Mouse (Mus musculus) midbrain, embryonic 16.5 days (tissue): Measurements from ENCODE around the gene Lrif1. TPM values are rescaled to one million over a fixed set of nuclear protein-coding genes. Genes with fewer than 3 reads are reported as not detected.
"Not testable (repeated sequence)": the region's sequence is repeated elsewhere in the genome, so short reads cannot be mapped to it uniquely, and the experiment has no call there.

ENCODE experiments used
- ATAC-seq: fragments of 200-750 bp; cut with Nextera tagmentation; 2 replicates; pipeline ENCODE4 v1.8.0; 2017; ENCODE audit warnings: moderate TSS enrichment
- H3K27ac ChIP-seq: fragments of 300-500 bp; sonication (generic); 2 replicates; pipeline ENCODE4 v1.5.1; 2014; ENCODE audit warnings: mild to moderate bottlenecking, low read length, mixed read lengths
- H3K27me3 ChIP-seq: fragments of 300-500 bp; sonication (generic); 2 replicates; pipeline ENCODE4 v1.6.1; 2014; ENCODE audit warnings: low read depth, low read length, mixed read lengths; ENCODE audit not compliant: control insufficient read depth, insufficient read depth
- H3K36me3 ChIP-seq: fragments of 300-500 bp; sonication (generic); 2 replicates; pipeline ENCODE4 v1.6.1; 2014; ENCODE audit warnings: mild to moderate bottlenecking, low read length, moderate library complexity, mixed read lengths; ENCODE audit not compliant: control insufficient read depth, insufficient read depth
- H3K4me1 ChIP-seq: fragments of 300-500 bp; sonication (generic); 2 replicates; pipeline ENCODE4 v1.6.1; 2014; ENCODE audit warnings: mild to moderate bottlenecking, low read length, mixed read lengths; ENCODE audit not compliant: control insufficient read depth, insufficient read depth
- H3K4me2 ChIP-seq: fragments of 300-500 bp; sonication (generic); 2 replicates; pipeline ENCODE4 v1.6.1; 2014; ENCODE audit warnings: mild to moderate bottlenecking, low read length, mixed read lengths
- H3K4me3 ChIP-seq: fragments of 300-500 bp; sonication (generic); 2 replicates; pipeline ENCODE4 v1.5.1; 2014; ENCODE audit warnings: low read depth, mild to moderate bottlenecking, low read length, moderate library complexity, mixed read lengths
- H3K9ac ChIP-seq: fragments of 300-500 bp; sonication (generic); 2 replicates; pipeline ENCODE4 v1.6.1; 2014; ENCODE audit warnings: low read depth, low read length, mixed read lengths
- H3K9me3 ChIP-seq: fragments of 300-500 bp; sonication (generic); replicated peaks from 2 replicates; pipeline ENCODE4 v1.6.1; 2014; ENCODE audit warnings: mild to moderate bottlenecking, low read length, mixed read lengths; ENCODE audit not compliant: control insufficient read depth, poor library complexity, severe bottlenecking
- WGBS: fragments of 180-500 bp; shearing (Covaris S2); extraction: QIAGEN DNeasy Blood & Tissue Kit; methylation state at CpG from one replicate; pipeline ENCODE4 v1.1.7; 2014; 5-methylcytosine and 5-hydroxymethylcytosine counted together
- polyA plus RNA-seq: library from polyadenylated mRNA; unstranded; fragments of >200 nt; fragmentation: Nextera tagmentation; extraction: Ambion mirVana; gene quantifications from 2 replicates; pipeline ENCODE4 v1.2.1, GENCODE M21; 2015

The Lrif1 gene
- 18.9 and 19.9 TPM in 2 replicates for polyA plus RNA-seq

DNA sequence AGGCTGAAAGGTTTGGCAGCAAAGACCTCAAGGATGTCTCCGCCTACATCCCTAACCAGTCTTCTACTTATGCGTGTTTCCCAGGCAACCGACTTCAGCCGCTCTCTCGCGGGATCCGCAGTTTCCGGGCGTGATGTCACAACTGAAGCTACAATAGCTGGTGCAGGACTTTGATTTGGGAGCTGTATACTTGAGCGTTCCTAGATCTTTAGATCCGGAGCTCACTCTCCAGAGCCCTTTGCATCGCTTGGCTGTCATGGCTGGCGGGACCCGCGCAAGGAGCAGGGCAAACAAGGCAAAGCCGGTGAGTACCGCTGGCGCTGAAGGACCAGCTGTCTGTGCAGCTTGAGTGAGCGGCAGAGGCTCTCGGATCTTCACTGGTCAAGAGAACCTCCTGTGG is at the start of gene Lrif1:
Lrif1 (plus strand) TSS at position 158 of the 400 bp plus-strand sequence.
- peak within 1 kb of the TSS; percentile 77 for H3K4me3 ChIP-seq
- WGBS, result under 1% methylated on average over 20 of the region's 20 CpGs
- 0 out of 2 replicates have a peak, but pooled peaks cover 2% of the 10 kb centered on the region for H3K9me3 ChIP-seq
- H3K9ac ChIP-seq, result peak within 1 kb of the TSS; percentile 89
- H3K4me2 ChIP-seq, result peak within 1 kb of the TSS; percentile 39
- H3K4me1 ChIP-seq, result peaks cover 4% of the 10 kb centered on the region
- peak; percentile 100 for ATAC-seq
- no peaks in the 10 kb centered on the region for H3K27me3 ChIP-seq
- H3K27ac ChIP-seq, result peak within 1 kb of the TSS; percentile 95
- H3K36me3 ChIP-seq, result no peaks in the 10 kb centered on the region

DNA sequence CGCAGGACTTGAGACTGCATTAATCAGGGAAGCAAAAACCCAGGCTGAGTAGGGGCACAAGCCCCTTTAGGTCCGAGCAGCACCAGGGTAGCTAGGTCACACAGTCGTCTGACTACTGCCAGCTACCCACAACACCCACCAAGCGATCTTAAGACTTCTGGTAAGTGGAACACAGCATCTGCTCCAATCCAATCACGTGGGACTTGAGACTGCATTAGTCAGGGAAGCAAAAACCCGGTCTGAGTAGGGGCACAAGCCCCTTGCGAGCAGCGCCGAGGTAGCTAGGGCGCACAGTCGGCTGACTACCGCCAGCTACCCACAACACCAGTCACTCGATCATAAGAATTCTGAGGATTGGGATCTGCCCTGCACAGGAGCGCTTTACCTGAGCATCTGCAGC is 12.0 kb upstream of the Lrif1 start:
- not testable (repeated sequence) for H3K9me3 ChIP-seq, H3K27me3 ChIP-seq, H3K36me3 ChIP-seq, ATAC-seq, H3K4me3 ChIP-seq, H3K9ac ChIP-seq, H3K27ac ChIP-seq, H3K4me1 ChIP-seq, H3K4me2 ChIP-seq
- WGBS, result 69% methylated on average over 14 of the region's 14 CpGs

DNA sequence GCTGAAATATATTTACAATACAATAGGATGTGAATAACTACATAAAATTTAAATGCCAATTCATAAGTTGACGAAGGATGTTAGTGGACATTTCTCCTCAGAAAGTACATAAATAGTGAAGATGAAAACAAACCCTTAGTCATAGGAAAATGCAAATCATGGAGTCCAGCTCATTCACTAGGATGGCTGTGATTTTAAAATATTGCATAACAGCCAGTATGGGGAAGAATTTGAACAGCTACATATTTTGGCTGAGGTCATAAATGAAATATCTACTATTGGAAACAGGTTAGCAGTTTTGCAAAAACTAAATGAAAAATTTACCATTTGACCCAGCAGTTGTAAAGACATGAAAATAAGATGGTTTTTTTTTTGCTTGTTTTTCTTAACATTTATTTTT is 594 bp downstream of the Lrif1 start:
- Histone ChIP-seq H3K4me1 (peaks cover 4% of the 10 kb centered on the region), H3K4me3 (peak overlapping the region; percentile 77), H3K4me2 (peak overlapping the region; percentile 39), H3K36me3 (no peaks in the 10 kb centered on the region), H3K9me3 (0 out of 2 replicates have a peak, but pooled peaks cover 4% of the 10 kb centered on the region), H3K27ac (peak overlapping the region; percentile 95), H3K9ac (peak overlapping the region; percentile 89; the same call in 1 of the 2 replicates), H3K27me3 (no peaks in the 10 kb centered on the region)
- no peak for ATAC-seq
- 26% methylated on average over 1 of the region's 1 CpGs for WGBS

DNA sequence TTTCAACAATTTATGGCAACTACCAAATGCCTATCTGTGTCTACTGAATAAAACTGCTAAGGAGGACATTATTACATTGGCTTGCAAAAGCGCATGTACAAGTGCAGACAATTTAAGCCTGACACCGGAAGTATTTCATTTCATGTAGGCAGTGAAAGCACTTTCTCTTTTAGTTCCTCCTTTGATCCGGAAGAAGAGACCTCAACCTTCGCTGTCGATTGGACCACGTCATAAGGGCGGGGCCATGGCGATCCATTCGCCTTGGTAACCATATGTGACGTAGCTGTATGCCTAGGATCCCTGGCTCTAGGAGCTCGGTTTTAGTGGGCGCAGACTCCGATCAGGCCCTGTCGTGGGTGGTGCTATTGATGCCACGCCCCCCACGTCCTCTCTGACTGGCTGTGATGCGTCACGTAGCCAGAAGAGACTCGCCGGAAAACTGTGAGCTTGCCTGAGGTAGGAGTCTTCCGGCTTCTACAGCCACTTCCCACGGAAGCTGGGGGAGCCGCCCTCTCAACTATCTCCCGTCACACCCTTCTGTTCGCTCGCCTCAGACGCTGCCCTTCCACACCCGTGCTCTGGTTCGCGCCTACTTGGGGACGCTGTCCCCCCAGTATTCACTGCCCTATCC is 36.7 kb downstream of the Lrif1 start:
- peaks cover 4% of the 10 kb centered on the region for H3K9me3 ChIP-seq
- peak overlapping the region; percentile 73 for H3K4me3 ChIP-seq
- H3K36me3 ChIP-seq, result no peaks in the 10 kb centered on the region
- ATAC-seq, result peak; percentile 99
- peak overlapping the region; percentile 80 for H3K9ac ChIP-seq
- peak overlapping the region; percentile 91 for H3K27ac ChIP-seq
- WGBS, result 2% methylated on average over 31 of the region's 31 CpGs
- H3K27me3 ChIP-seq, result no peaks in the 10 kb centered on the region
- H3K4me1 ChIP-seq, result peaks cover 2% of the 10 kb centered on the region; the same call in 1 of the 2 replicates
- peak overlapping the region; percentile 76 for H3K4me2 ChIP-seq

DNA sequence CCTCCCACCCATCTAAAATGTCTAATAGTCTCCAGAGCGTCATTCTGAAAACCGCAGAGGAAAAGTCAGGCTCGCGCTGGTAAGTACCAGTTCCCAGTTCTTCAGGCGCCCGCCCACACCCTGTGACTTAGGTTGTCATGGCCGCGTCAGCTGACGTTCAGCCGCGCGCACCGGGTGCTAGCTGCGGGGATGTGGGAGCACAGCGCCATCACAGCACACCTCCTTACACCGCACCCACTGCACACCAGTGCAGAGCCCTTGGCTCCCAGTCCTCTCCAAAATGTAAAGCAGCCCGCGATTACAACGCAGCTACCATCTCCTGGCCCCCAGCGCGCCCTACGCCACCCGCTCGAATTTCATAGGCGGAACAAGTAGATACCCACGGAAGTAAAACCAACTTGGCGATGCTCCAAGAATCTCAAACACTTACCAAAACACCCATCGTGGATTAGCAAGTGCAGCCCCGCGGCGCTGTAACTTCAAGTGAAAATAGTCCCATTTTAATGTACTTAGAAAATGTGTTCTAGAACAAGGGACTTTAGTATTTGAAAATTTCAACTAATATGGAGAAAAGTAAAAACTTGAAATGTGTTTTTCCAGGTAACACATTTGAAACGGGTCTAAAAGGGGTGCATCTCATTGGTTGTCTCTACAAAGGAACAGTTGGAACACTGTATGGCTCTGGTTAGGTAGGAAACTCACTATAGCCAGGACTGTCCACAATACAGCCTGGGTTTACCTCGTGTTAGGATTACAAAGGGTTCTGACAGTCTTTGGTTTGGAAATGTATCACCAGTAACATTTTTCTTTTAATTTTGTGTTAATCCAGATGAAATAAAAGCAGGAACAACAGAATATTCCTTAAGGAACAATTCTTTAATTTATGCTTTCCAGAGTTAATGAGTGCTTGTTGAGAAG is 37.5 kb downstream of the Lrif1 start:
- ATAC-seq, result peak; percentile 97
- WGBS, result under 1% methylated on average over 33 of the region's 33 CpGs
- Histone ChIP-seq H3K9me3 (peaks cover 8% of the 10 kb centered on the region), H3K27ac (peak overlapping the region; percentile 91), H3K27me3 (no peaks in the 10 kb centered on the region), H3K36me3 (no peaks in the 10 kb centered on the region), H3K4me2 (peak overlapping the region; percentile 76), H3K4me1 (peaks cover 2% of the 10 kb centered on the region; the same call in 1 of the 2 replicates), H3K4me3 (peak overlapping the region; percentile 73), H3K9ac (peak overlapping the region; percentile 80)

DNA sequence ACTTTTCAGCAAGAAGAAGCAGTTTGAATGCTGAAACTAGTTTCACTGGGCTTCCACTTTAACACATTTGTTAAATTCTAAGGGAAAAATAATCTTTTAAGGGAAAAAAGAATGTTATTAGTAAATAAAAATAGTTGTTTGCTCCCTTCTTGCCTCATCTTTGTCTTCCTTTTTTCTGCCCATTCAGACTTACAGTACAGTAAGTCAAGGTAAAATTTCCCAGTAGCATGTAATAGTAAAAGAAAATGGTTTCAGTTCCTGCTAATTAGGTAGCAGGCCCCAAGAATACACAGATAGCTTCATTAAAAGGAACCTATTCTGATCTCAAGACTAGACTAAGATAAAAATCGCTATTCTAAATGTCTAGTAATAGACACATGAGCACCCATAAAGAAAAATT is 71.1 kb downstream of the Lrif1 start:
- Histone ChIP-seq H3K9ac (no peak overlapping the region), H3K27ac (no peak overlapping the region), H3K36me3 (no peaks in the 10 kb centered on the region), H3K9me3 (no peaks in the 10 kb centered on the region), H3K4me2 (no peak overlapping the region), H3K4me3 (no peak overlapping the region), H3K4me1 (no peaks in the 10 kb centered on the region), H3K27me3 (no peaks in the 10 kb centered on the region)
- no peak for ATAC-seq
- WGBS, result 70% methylated on average over 1 of the region's 1 CpGs

DNA sequence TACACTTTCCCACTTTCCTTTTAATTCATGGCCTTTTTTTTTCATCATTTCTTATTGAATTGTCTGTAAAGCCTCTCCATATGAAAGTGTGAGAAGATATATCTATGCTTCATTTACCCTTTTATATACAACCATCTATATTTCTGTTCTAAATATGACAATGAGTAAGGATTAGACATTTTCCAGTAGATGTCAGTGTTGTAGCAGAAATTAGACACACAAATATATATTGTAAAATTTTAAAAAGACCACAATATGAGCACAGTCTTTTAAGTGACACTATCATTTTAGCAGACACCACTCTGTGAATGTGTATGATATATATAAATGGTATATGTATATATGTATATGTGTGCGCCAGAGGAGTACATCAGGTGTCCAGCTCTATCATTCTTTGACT is 87.0 kb downstream of the Lrif1 start:
- H3K9me3 ChIP-seq, result no peaks in the 10 kb centered on the region
- no peaks in the 10 kb centered on the region for H3K27me3 ChIP-seq
- ATAC-seq, result no peak
- no peak overlapping the region for H3K9ac ChIP-seq
- H3K4me3 ChIP-seq, result no peak overlapping the region
- H3K36me3 ChIP-seq, result no peaks in the 10 kb centered on the region
- no peak overlapping the region for H3K27ac ChIP-seq
- no peak overlapping the region for H3K4me2 ChIP-seq
- 79% methylated on average over 1 of the region's 1 CpGs for WGBS
- no peaks in the 10 kb centered on the region for H3K4me1 ChIP-seq

DNA sequence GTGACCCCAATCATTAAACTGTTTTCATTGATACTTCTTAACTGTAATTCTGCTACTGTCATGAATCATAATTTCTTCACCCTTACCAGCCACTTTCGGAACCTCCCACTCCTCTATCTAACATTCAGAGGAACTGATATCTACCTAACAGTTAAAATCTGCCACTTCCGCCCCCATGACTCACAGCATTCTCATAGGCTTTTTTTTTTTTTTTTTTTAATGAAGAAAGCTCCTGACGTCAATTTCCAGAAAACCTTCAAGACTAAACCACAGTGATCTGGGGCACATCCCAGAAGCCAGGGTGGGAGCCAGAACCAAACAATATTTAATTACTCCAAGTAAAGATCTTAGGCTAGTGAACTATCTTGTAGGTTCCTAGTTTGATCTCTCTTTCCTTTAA is 100.3 kb downstream of the Lrif1 start:
- Histone ChIP-seq H3K4me2 (no peak overlapping the region), H3K9ac (no peak overlapping the region), H3K9me3 (no peaks in the 10 kb centered on the region), H3K4me3 (no peak overlapping the region), H3K27ac (no peak overlapping the region), H3K4me1 (no peaks in the 10 kb centered on the region), H3K36me3 (no peaks in the 10 kb centered on the region), H3K27me3 (no peaks in the 10 kb centered on the region)
- WGBS, result 82% methylated on average over 3 of the region's 3 CpGs
- no peak for ATAC-seq
